Mouse (Mus musculus): Measurements from ENCODE around the gene Rps6ka3.
A peak's percentile ranks its signal among the peaks of the same experiment; 100 is the strongest.

Gene Rps6ka3

GRCm38 (mm10) chrX:159364506-159364905 lies 154.4 kb downstream of the Rps6ka3 start:
- no peak for DNase-seq

DNA sequence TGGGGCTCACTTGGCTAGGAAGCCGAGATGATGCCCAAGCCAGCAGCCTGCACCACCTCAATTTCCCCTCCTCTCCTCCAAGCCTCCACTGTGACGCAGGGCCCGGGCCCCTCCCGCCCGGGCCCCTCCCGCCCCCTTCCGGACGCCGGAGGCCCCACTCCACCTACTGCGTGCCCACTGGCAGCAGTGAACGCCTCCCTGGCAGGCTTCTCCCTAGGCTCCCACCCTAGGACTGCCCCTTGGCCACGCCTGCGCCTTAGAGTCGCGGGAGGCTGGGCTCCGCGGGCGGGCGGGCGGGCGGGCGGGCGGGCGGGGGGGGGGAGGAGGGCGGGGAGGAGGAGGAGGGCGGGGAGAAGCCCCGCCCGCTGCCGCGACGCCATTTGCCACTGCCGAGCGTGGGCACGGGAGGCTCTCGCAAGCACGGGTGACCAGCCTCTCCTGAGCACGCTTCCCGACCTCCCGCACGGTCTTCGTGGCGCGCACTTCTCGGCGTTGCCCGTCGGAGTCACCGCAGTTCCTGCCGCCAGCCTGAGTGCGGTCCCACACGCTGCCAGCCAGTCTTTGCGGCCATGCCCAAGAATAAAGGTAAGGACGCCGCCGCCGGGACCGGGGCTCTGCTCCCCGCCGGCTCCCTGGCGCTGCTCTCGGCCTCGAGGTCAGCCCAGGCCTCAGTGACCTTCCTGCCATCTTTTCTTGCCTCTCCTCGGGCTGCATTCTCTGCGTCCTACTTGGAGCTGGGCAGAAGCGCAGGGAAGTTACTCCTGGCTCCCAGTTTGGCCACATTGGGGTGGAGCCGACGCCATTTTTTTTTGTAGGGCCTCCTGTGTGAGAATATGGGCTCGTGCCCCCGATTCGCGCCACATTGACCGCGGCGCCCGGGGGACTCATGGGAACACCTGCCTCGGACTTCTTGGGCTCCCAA lies 162.0 kb downstream of the Rps6ka3 start, which contains the start of gene Eif1ax:
Eif1ax (plus strand) TSS at position 348 of the 922 bp plus-strand sequence.
- peak; percentile 81 for DNase-seq

- no peak for DNase-seq
These were observed 162.6 kb downstream of the Rps6ka3 start for GRCm38 (mm10) chrX:159372753-159373144.

- no peak for DNase-seq
These were observed 177.0 kb downstream of the Rps6ka3 start for GRCm38 (mm10) chrX:159387105-159387504.

- DNase-seq: no peak
These were observed 178.8 kb downstream of the Rps6ka3 start for GRCm38 (mm10) chrX:159388953-159389352.

DNA sequence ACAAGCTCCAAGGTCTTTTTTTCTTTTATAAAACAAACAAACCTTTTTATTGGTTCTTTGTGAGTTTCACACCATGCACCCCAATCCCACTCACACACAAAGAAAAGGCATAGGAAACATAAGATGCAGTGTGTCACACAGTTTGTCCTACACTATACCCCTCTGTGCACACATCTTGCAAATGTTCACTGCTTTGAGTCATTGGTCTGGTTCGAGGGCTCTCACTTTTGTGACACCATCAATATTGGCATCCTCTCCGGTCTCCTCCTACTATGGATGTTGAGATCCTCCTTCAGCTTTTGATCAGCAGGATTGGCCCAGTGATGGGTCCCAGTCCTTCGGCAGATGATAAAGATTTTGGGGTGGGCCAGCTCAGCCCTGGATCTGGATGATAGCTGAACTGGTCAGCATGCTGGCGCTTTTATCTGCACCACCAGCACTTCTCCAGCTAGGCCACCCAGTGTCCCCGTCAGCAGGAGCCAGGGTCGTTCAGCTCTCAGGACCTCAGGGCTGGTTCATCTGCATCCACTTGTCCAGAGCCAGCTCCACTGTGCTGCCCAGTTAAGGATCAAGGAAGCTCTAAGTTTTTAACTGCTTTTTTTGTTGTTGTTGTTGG lies 180.3 kb downstream of the Rps6ka3 start:
- no peak for DNase-seq

DNA sequence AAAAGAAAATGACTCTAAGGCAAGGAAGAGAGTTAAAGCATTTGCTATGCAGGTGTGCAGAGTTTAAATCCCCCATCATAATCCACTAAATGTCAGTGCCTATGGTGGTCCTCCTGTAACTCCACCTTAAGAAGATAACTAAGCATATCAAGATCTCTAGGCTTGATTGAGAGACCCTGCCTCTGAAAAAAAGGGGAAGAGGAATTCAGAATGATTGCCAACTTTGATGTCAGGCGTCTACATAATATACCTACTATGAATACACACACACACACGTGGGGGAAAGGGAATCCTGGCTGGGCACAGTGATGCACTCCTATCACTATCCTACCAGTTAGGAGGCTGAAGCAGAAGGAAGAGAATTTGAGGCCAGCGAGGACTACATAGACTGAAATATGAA lies 181.1 kb downstream of the Rps6ka3 start:
- DNase-seq: no peak

- DNase-seq: peak; percentile 64
These were observed 199.1 kb downstream of the Rps6ka3 start for GRCm38 (mm10) chrX:159409253-159409652.

- peak; percentile 50 for DNase-seq
These were observed 204.2 kb downstream of the Rps6ka3 start, which contains the start of gene Map7d2 for GRCm38 (mm10) chrX:159414130-159414828. Gene Map7d2, plus strand, starts transcription at chrX:159414572.

DNA sequence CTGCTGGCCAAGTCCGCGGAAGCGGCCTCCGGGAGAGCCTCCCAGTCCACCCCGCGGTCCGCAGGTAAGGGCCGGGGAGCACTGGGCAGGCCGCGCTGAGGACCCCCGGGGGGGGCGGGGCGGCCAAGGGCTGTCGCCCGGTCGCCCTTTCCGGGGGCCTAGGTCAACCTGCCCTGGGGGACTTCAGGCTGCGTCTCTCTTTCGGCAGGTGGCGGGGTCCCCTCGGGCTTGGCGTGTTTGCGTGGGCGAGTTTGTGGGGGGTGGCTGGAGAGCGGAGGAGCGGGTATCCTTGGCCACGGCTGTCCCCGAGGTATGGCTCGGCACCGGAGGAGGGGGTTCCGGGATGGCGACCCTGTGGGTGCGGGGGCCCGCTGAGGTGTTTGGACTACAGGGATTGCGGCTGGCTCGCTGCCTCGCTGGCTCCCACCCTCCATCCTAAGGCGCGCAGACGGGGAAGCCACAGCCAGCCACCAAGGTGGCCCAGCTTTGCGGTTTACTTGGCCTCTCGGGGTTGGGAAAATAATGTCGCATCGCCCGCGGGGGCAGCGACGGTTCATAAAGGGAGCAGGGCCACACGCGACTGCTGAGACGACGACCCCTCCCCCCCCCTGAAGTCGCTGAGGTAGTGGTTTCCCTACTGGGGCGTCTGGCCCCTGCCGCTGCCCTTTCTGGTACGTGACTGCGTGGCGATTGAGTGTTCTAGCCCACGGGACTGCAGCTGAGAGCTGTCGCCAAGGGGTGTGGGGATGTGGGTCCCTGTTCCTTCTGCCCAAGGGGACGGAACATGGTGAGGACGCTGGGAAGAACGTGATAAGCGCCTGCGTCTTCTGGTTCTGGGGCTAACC lies 204.9 kb downstream of the Rps6ka3 start:
- peak; percentile 23 for DNase-seq
